ENCODE assay signal across 8 mouse cellular contexts in genomic region chr5:142905725-142906531, GRCm38 (mm10). TPM values are rescaled to one million over a fixed set of nuclear protein-coding genes. Genes with fewer than 3 reads are reported as not detected.
DNase-seq lines count a peak whose midpoint lies in the region; ATAC-seq lines count a peak whose summit lies in the region.

No protein-coding gene starts in this region.

- DNase-seq in adipocyte (ENCODE audit: low spot score): peak; percentile 99
- DNase-seq in embryo, embryonic 10 days (ENCODE audit: low spot score): peak; percentile 97
- DNase-seq in gastrocnemius, postnatal 14 days: peak; percentile 99
- peak; percentile 98 to 99 for DNase-seq in left cerebral cortex, postnatal 14 days (ENCODE audit: low spot score in 2 of 2)
- DNase-seq in mesoderm, embryonic 11.5 days (ENCODE audit: low read depth, low spot score): peak; percentile 98
- DNase-seq in right cerebral cortex, postnatal 36 days (ENCODE audit: low spot score in 2 of 2): peak; percentile 98 to 99
- peak; percentile 99 for DNase-seq in yolk sac, embryonic 10.5 days (ENCODE audit: low spot score)

- peak; percentile 57 for ATAC-seq in inflammation-experienced regulatory T-cells, adult 6 months

- intact Hi-C loops in gastrocnemius, postnatal 14 days (cut with DNase I; ENCODE audit: low total_unique reads): no loop called here
- intact Hi-C loops in left cerebral cortex, postnatal 14 days (cut with DNase I): loop anchor here (2.0 kb wide), 1 partner anchor 91 kb away; no protein-coding TSS in a partner anchor

RNA-seq across cellular contexts. Expression of gene Actb, which starts 0.6 kb away (rescaled TPM):
- total RNA-seq in gastrocnemius, postnatal 14 days (2021): 1,000 to 10,000 TPM in 1 of 2 experiments, 100 to 1,000 TPM in 1; 856 to 1,248 TPM
- over 10,000 TPM; 20,020 to 68,742 (median 52,499) TPM for polyA plus RNA-seq in inflammation-experienced regulatory T-cells, adult 6 months (2017; shearing (Covaris generic))
- total RNA-seq in left cerebral cortex, postnatal 14 days (2021): 1,000 to 10,000 TPM; 3,011 to 3,018 TPM

RNA-seq across cellular contexts. Expression of gene Fbxl18, which starts 10.7 kb away (rescaled TPM):
- 1 to 10 TPM; 5.8 to 7.1 TPM for total RNA-seq in gastrocnemius, postnatal 14 days (2021)
- polyA plus RNA-seq in inflammation-experienced regulatory T-cells, adult 6 months (2017; shearing (Covaris generic)): 1 to 10 TPM; 4.6 to 5.8 (median 5.5) TPM
- 10 to 100 TPM; 34.2 to 34.4 TPM for total RNA-seq in left cerebral cortex, postnatal 14 days (2021)

RNA-seq across cellular contexts. Expression of gene Fscn1, which starts 54.2 kb away (rescaled TPM):
- total RNA-seq in gastrocnemius, postnatal 14 days (2021): 10 to 100 TPM; 52.2 to 72.9 TPM
- 1 to 10 TPM in 1 of 3 experiments, not detected in 2; 1.2 TPM for polyA plus RNA-seq in inflammation-experienced regulatory T-cells, adult 6 months (2017; shearing (Covaris generic))
- total RNA-seq in left cerebral cortex, postnatal 14 days (2021): 100 to 1,000 TPM; 408 to 429 TPM

Comparison
In these comparisons a context has a peak if more than half of its experiments do, and no peak if none do; other contexts are left out.
1. Peak in every context shown above with its lines: DNase-seq and ATAC-seq.
2. RNA of gene Fbxl18, which starts 10.7 kb away (total RNA-seq): 34.2 to 34.4 TPM in left cerebral cortex, postnatal 14 days; 5.8 to 7.1 TPM in gastrocnemius, postnatal 14 days; every median in the first group is over 4 times any median in the second.
3. RNA of gene Fscn1, which starts 54.2 kb away (total RNA-seq): 408 to 429 TPM in left cerebral cortex, postnatal 14 days; 52.2 to 72.9 TPM in gastrocnemius, postnatal 14 days; every median in the first group is over 4 times any median in the second.